In the genomic region with DNA sequence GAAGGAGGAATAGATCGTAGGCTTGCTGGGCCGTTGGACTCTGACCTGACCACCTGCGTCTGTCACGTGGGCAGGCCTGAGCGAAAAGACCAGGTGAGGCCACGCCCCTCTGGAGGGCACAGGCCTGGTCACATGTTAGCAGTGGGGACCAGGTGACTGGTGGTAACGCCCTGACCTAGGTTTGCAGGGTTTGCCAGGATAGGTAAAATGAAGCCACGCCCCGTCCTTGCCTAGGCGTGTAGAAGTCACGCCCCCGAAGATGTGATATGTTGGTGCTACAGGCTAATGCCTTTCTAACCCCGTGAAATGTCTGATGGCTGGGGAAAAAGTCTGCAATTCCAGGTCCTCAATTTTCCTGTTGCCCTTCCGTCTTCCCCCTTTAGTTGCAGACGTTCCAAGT, we compare ENCODE assay signal across 8 mouse cellular contexts. TPM values are rescaled to one million over a fixed set of nuclear protein-coding genes. Genes with fewer than 3 reads are reported as not detected.
DNase-seq lines count a peak whose midpoint lies in the region; ATAC-seq lines count a peak whose summit lies in the region.

No protein-coding gene starts in this region.

- peak; percentile 72 for ATAC-seq in heart, embryonic 12.5 days (ENCODE audit: insufficient number of reproducible peaks, low FRiP score)
- peak; percentile 19; the same call in 1 of the 2 replicates for ATAC-seq in forebrain, embryonic 15.5 days (replicated peaks)

- H3K27ac ChIP-seq in heart, embryonic 12.5 days (ENCODE audit: poor library complexity, severe bottlenecking): 0 out of 2 replicates have a peak overlapping the region, but pooled peaks have one; percentile 29
- peak overlapping the region; percentile 56 for H3K27ac ChIP-seq in forebrain, embryonic 15.5 days (replicated peaks)

- peaks cover 32% of the 10 kb centered on the region for H3K27me3 ChIP-seq in heart, embryonic 12.5 days (replicated peaks)
- peaks cover 12% of the 10 kb centered on the region; the same call in 1 of the 2 replicates for H3K27me3 ChIP-seq in forebrain, embryonic 15.5 days

- H3K9ac ChIP-seq in heart, embryonic 12.5 days: peak overlapping the region; percentile 83
- H3K9ac ChIP-seq in forebrain, embryonic 15.5 days (replicated peaks): peak overlapping the region; percentile 67

- 2% methylated on average over 15 of the region's 15 CpGs for WGBS in heart, embryonic 12.5 days
- WGBS in forebrain, embryonic 15.5 days: under 1% methylated on average over 15 of the region's 15 CpGs

- H3K36me3 ChIP-seq in heart, embryonic 12.5 days: no peaks in the 10 kb centered on the region
- 0 out of 2 replicates have a peak, but pooled peaks cover 3% of the 10 kb centered on the region for H3K36me3 ChIP-seq in forebrain, embryonic 15.5 days

- H3K9me3 ChIP-seq in heart, embryonic 12.5 days (replicated peaks): no peaks in the 10 kb centered on the region; the same call in 1 of the 2 replicates
- no peaks in the 10 kb centered on the region for H3K9me3 ChIP-seq in forebrain, embryonic 15.5 days

- DNase-seq in heart, adult 11 months: no peak
- peak; percentile 91 for DNase-seq in R1 (ENCODE audit: low read depth, low spot score)
- DNase-seq in kidney, postnatal 10 days: peak; percentile 91
- DNase-seq in lung, postnatal 36 days: peak; percentile 94
- DNase-seq in urinary bladder, postnatal 14 days (ENCODE audit: low spot score): peak; percentile 87
- DNase-seq in right cerebral cortex, adult 2 months (ENCODE audit: low spot score in 2 of 2): no peak

- peak overlapping the region; percentile 67 for H3K4me3 ChIP-seq in heart, embryonic 12.5 days
- H3K4me3 ChIP-seq in forebrain, embryonic 15.5 days: peak overlapping the region; percentile 61

- H3K4me1 ChIP-seq in heart, embryonic 12.5 days (replicated peaks): peaks cover 19% of the 10 kb centered on the region
- H3K4me1 ChIP-seq in forebrain, embryonic 15.5 days: peaks cover 20% of the 10 kb centered on the region

- peak overlapping the region; percentile 98 for H3K4me2 ChIP-seq in heart, embryonic 12.5 days
- peak overlapping the region; percentile 92 for H3K4me2 ChIP-seq in forebrain, embryonic 15.5 days (replicated peaks)

RNA-seq across cellular contexts. Expression of a gene that starts 0.4 kb away (rescaled TPM):
- polyA plus RNA-seq in heart, embryonic 12.5 days (2016; fragmentation: Nextera tagmentation; extraction: Ambion mirVana): 7.2 and 7.7 TPM in 2 replicates
- 28.0 and 29.7 TPM in 2 replicates for polyA plus RNA-seq in forebrain, embryonic 15.5 days (2015; fragmentation: Nextera tagmentation; extraction: Ambion mirVana)

RNA-seq across cellular contexts. Expression of a gene that starts 12.3 kb away (rescaled TPM):
- 11.9 and 13.2 TPM in 2 replicates for polyA plus RNA-seq in heart, embryonic 12.5 days (2016; fragmentation: Nextera tagmentation; extraction: Ambion mirVana)
- 7.6 TPM in 2 replicates for polyA plus RNA-seq in forebrain, embryonic 15.5 days (2015; fragmentation: Nextera tagmentation; extraction: Ambion mirVana)

RNA-seq across cellular contexts. Expression of a gene that starts 21.3 kb away (rescaled TPM):
- polyA plus RNA-seq in heart, embryonic 12.5 days (2016; fragmentation: Nextera tagmentation; extraction: Ambion mirVana): 77.1 and 79.0 TPM in 2 replicates
- polyA plus RNA-seq in forebrain, embryonic 15.5 days (2015; fragmentation: Nextera tagmentation; extraction: Ambion mirVana): 96.4 and 98.5 TPM in 2 replicates

RNA-seq across cellular contexts. Expression of a gene that starts 21.4 kb away (rescaled TPM):
- polyA plus RNA-seq in heart, embryonic 12.5 days (2016; fragmentation: Nextera tagmentation; extraction: Ambion mirVana): 638 and 672 TPM in 2 replicates
- 1,445 and 1,467 TPM in 2 replicates for polyA plus RNA-seq in forebrain, embryonic 15.5 days (2015; fragmentation: Nextera tagmentation; extraction: Ambion mirVana)

RNA-seq across cellular contexts. Expression of a gene that starts 21.6 kb away (rescaled TPM):
- not detected in 2 replicates for polyA plus RNA-seq in heart, embryonic 12.5 days (2016; fragmentation: Nextera tagmentation; extraction: Ambion mirVana)
- not detected in 2 replicates for polyA plus RNA-seq in forebrain, embryonic 15.5 days (2015; fragmentation: Nextera tagmentation; extraction: Ambion mirVana)

Comparison
In these comparisons a context has a peak if more than half of its experiments do, and no peak if none do; other contexts are left out.
1. DNase-seq: peak in R1 (single experiment), kidney, postnatal 10 days (single experiment), lung, postnatal 36 days (single experiment) and urinary bladder, postnatal 14 days (single experiment); none in heart, adult 11 months (single experiment) and right cerebral cortex, adult 2 months (0 of 2).